Mouse (Mus musculus) hindbrain, embryonic 12.5 days (tissue): ENCODE measurements around the gene Ptn. TPM values are rescaled to one million over a fixed set of nuclear protein-coding genes. Genes with fewer than 3 reads are reported as not detected.

Experiments used
- ATAC-seq: fragments of 200-750 bp; cut with Nextera tagmentation; 2 replicates; pipeline ENCODE4 v1.8.0; 2017; ENCODE audit warnings: moderate TSS enrichment; ENCODE audit not compliant: low FRiP score
- H3K27ac ChIP-seq: fragments of 300-500 bp; sonication (generic); 2 replicates; pipeline ENCODE4 v1.5.1; 2016; ENCODE audit warnings: mild to moderate bottlenecking
- H3K27me3 ChIP-seq: fragments of 300-500 bp; sonication (generic); 2 replicates; pipeline ENCODE4 v1.6.1; 2016; ENCODE audit warnings: mild to moderate bottlenecking
- H3K36me3 ChIP-seq: fragments of 300-500 bp; sonication (generic); 2 replicates; pipeline ENCODE4 v1.6.1; 2016; ENCODE audit warnings: mild to moderate bottlenecking
- H3K4me1 ChIP-seq: fragments of 300-500 bp; sonication (generic); 2 replicates; pipeline ENCODE4 v1.6.1; 2016
- H3K4me2 ChIP-seq: fragments of 300-500 bp; sonication (generic); replicated peaks from 2 replicates; pipeline ENCODE4 v1.6.1; 2016; ENCODE audit warnings: mild to moderate bottlenecking
- H3K4me3 ChIP-seq: fragments of 300-500 bp; sonication (generic); 2 replicates; pipeline ENCODE4 v1.5.1; 2016; ENCODE audit warnings: mild to moderate bottlenecking
- H3K9ac ChIP-seq: fragments of 300-500 bp; sonication (generic); 2 replicates; pipeline ENCODE4 v1.6.1; 2016; ENCODE audit warnings: mild to moderate bottlenecking, moderate library complexity
- H3K9me3 ChIP-seq: fragments of 300-500 bp; sonication (generic); replicated peaks from 2 replicates; pipeline ENCODE4 v1.6.1; 2016; ENCODE audit warnings: mild to moderate bottlenecking
- WGBS: fragments of 180-500 bp; shearing (Covaris S2); methylation state at CpG from one replicate; pipeline ENCODE4 v1.1.7; 2016; 5-methylcytosine and 5-hydroxymethylcytosine counted together
- polyA plus RNA-seq: library from polyadenylated mRNA; unstranded; fragments of >200 nt; fragmentation: Nextera tagmentation; extraction: Ambion mirVana; gene quantifications from 2 replicates; pipeline ENCODE4 v1.2.1, GENCODE M21; 2016

The Ptn gene
- polyA plus RNA-seq, 1 experiment from 2014 or later, result 500 TPM

- Histone ChIP-seq H3K27ac (no peak overlapping the region), H3K4me1 (no peaks in the 10 kb centered on the region), H3K4me2 (no peak overlapping the region), H3K9me3 (no peaks in the 10 kb centered on the region), H3K36me3 (no peaks in the 10 kb centered on the region), H3K9ac (no peak overlapping the region), H3K27me3 (no peaks in the 10 kb centered on the region), H3K4me3 (no peak overlapping the region)
- 83% methylated on average over 3 of the region's 3 CpGs for WGBS
- ATAC-seq, result no peak
Observed at GRCm38 (mm10) chr6:36835351-36835750, 25.3 kb upstream of the Ptn start.

GRCm38 (mm10) chr6:36834695-36835265 lies 24.8 kb upstream of the Ptn start:
- WGBS, result 75% methylated on average over 4 of the region's 4 CpGs
- H3K4me1 ChIP-seq, result no peaks in the 10 kb centered on the region
- no peaks in the 10 kb centered on the region for H3K36me3 ChIP-seq
- no peaks in the 10 kb centered on the region for H3K9me3 ChIP-seq
- no peak overlapping the region for H3K4me2 ChIP-seq
- no peak for ATAC-seq
- no peaks in the 10 kb centered on the region for H3K27me3 ChIP-seq
- no peak overlapping the region for H3K27ac ChIP-seq
- no peak overlapping the region for H3K9ac ChIP-seq
- H3K4me3 ChIP-seq, result no peak overlapping the region

GRCm38 (mm10) chr6:36832681-36833080 lies 22.7 kb upstream of the Ptn start:
- Histone ChIP-seq H3K9ac (no peak overlapping the region), H3K36me3 (no peaks in the 10 kb centered on the region), H3K27me3 (no peaks in the 10 kb centered on the region), H3K4me1 (no peaks in the 10 kb centered on the region), H3K9me3 (no peaks in the 10 kb centered on the region), H3K4me2 (no peak overlapping the region), H3K4me3 (no peak overlapping the region), H3K27ac (no peak overlapping the region)
- no peak for ATAC-seq
- 76% methylated on average over 4 of the region's 4 CpGs for WGBS

- WGBS, result 79% methylated on average over 2 of the region's 2 CpGs
Observed at GRCm38 (mm10) chr6:36832207-36832606, 22.2 kb upstream of the Ptn start.

GRCm38 (mm10) chr6:36830371-36830925 lies 20.4 kb upstream of the Ptn start:
- Histone ChIP-seq H3K36me3 (no peaks in the 10 kb centered on the region), H3K4me3 (no peak overlapping the region), H3K27ac (no peak overlapping the region), H3K9ac (no peak overlapping the region), H3K4me1 (no peaks in the 10 kb centered on the region), H3K9me3 (no peaks in the 10 kb centered on the region), H3K4me2 (no peak overlapping the region), H3K27me3 (no peaks in the 10 kb centered on the region)
- no peak for ATAC-seq
- WGBS, result 79% methylated on average over 9 of the region's 9 CpGs

More at GRCm38 (mm10) chr6:36832207-36832606, 22.2 kb upstream of the Ptn start:
- ATAC-seq, result no peak
- H3K4me3 ChIP-seq, result no peak overlapping the region
- H3K9ac ChIP-seq, result no peak overlapping the region
- no peak overlapping the region for H3K27ac ChIP-seq
- H3K9me3 ChIP-seq, result no peaks in the 10 kb centered on the region
- H3K27me3 ChIP-seq, result no peaks in the 10 kb centered on the region
- no peak overlapping the region for H3K4me2 ChIP-seq
- no peaks in the 10 kb centered on the region for H3K4me1 ChIP-seq
- no peaks in the 10 kb centered on the region for H3K36me3 ChIP-seq

- peak overlapping the region; percentile 67 for H3K27ac ChIP-seq
- H3K27me3 ChIP-seq, result no peaks in the 10 kb centered on the region
- no peak overlapping the region for H3K9ac ChIP-seq
- no peak; the same call in 1 of the 2 replicates for ATAC-seq
- peaks cover 6% of the 10 kb centered on the region; the same call in 1 of the 2 replicates for H3K4me1 ChIP-seq
- H3K4me3 ChIP-seq, result no peak overlapping the region
- 0 out of 2 replicates have a peak, but pooled peaks cover 2% of the 10 kb centered on the region for H3K9me3 ChIP-seq
- no peak overlapping the region for H3K4me2 ChIP-seq
- no peaks in the 10 kb centered on the region for H3K36me3 ChIP-seq
Observed at GRCm38 (mm10) chr6:36819784-36820050, 9.7 kb upstream of the Ptn start.

GRCm38 (mm10) chr6:36819019-36819783 lies 9.2 kb upstream of the Ptn start:
- no peak overlapping the region for H3K9ac ChIP-seq
- H3K27me3 ChIP-seq, result no peaks in the 10 kb centered on the region
- H3K4me1 ChIP-seq, result peaks cover 6% of the 10 kb centered on the region; the same call in 1 of the 2 replicates
- H3K36me3 ChIP-seq, result no peaks in the 10 kb centered on the region
- no peaks in the 10 kb centered on the region for H3K9me3 ChIP-seq
- H3K4me2 ChIP-seq, result no peak overlapping the region
- no peak overlapping the region for H3K4me3 ChIP-seq
- peak overlapping the region; percentile 67 for H3K27ac ChIP-seq
- 39% methylated on average over 8 of the region's 8 CpGs for WGBS
- peak; percentile 96 for ATAC-seq

- H3K27ac ChIP-seq, result 0 out of 2 replicates have a peak overlapping the region, but pooled peaks have one; percentile 67
- WGBS, result 76% methylated on average over 4 of the region's 4 CpGs
- ATAC-seq, result no peak
Observed at GRCm38 (mm10) chr6:36818281-36819018, 8.4 kb upstream of the Ptn start.

GRCm38 (mm10) chr6:36816666-36817065 lies 6.6 kb upstream of the Ptn start:
- Histone ChIP-seq H3K4me2 (no peak overlapping the region), H3K27me3 (no peaks in the 10 kb centered on the region), H3K4me3 (no peak overlapping the region), H3K36me3 (no peaks in the 10 kb centered on the region), H3K9me3 (no peaks in the 10 kb centered on the region), H3K27ac (no peak overlapping the region), H3K9ac (no peak overlapping the region), H3K4me1 (peaks cover 6% of the 10 kb centered on the region; the same call in 1 of the 2 replicates)
- 94% methylated on average over 3 of the region's 3 CpGs for WGBS
- no peak for ATAC-seq

More at GRCm38 (mm10) chr6:36818281-36819018, 8.4 kb upstream of the Ptn start:
- H3K9me3 ChIP-seq, result no peaks in the 10 kb centered on the region
- no peaks in the 10 kb centered on the region for H3K27me3 ChIP-seq
- peaks cover 6% of the 10 kb centered on the region; the same call in 1 of the 2 replicates for H3K4me1 ChIP-seq
- H3K9ac ChIP-seq, result no peak overlapping the region
- H3K4me3 ChIP-seq, result no peak overlapping the region
- H3K36me3 ChIP-seq, result no peaks in the 10 kb centered on the region
- H3K4me2 ChIP-seq, result no peak overlapping the region

GRCm38 (mm10) chr6:36815992-36816391 lies 6.0 kb upstream of the Ptn start:
- ATAC-seq, result no peak
- 83% methylated on average over 2 of the region's 2 CpGs for WGBS
- Histone ChIP-seq H3K36me3 (no peaks in the 10 kb centered on the region), H3K4me1 (peaks cover 7% of the 10 kb centered on the region), H3K4me2 (no peak overlapping the region), H3K9me3 (no peaks in the 10 kb centered on the region), H3K27me3 (no peaks in the 10 kb centered on the region), H3K4me3 (no peak overlapping the region), H3K27ac (no peak overlapping the region), H3K9ac (no peak overlapping the region)

- Histone ChIP-seq H3K4me1 (peaks cover 12% of the 10 kb centered on the region), H3K4me2 (no peak overlapping the region), H3K9ac (no peak overlapping the region), H3K27ac (no peak overlapping the region), H3K36me3 (no peaks in the 10 kb centered on the region), H3K4me3 (no peak overlapping the region), H3K27me3 (no peaks in the 10 kb centered on the region), H3K9me3 (no peaks in the 10 kb centered on the region)
- 73% methylated on average over 7 of the region's 7 CpGs for WGBS
- ATAC-seq, result no peak
Observed at GRCm38 (mm10) chr6:36812666-36813515, 2.9 kb upstream of the Ptn start.
